Mouse (Mus musculus): ENCODE measurements around the gene Chaf1a.

The Chaf1a gene

DNA sequence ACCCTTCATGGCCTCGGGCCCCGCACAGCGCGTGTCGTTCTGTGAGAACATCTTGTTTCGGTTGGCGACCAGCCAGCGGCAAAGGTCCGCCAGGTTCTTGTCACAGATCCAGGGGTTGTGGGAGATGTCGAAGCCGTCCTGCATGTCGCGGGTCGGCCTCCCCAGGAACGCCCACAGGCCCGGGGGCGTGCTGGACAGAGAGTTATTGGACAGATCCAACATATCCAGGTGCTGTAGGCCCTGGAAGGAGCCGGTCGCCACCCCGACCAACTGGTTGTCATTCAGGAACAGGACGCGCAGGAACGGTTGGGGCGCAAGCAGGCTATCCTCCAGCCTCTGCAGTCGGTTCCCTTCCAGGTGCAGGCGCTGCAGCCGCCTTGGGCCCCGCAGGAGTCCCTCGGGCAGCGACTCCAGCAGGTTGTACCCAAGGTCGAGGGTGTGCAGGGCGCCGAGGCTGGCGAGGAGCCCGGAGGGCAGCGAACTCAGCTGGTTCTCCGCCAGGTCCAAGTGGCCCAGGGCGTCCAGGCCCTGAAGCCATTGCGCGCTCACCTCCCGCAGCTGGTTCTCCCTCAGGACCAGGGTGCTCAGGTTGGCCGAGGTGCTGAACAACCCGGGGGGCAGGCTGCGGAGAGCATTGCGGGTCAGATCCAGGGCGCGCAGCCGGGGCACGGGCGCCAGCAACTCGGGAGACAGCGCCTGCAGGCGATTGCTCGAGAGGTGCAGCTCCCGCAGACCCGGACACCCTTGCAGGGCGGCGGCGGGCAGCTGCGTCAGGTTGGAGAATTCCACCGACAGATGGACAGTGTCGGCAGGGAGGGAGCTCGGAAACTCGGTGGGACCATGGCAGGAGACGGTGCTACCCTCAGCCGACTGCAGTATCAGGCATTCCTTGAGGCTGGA, 80.0 kb downstream of the Chaf1a start:
- DNase-seq (ENCODE audit: low spot score), result no peak

DNA sequence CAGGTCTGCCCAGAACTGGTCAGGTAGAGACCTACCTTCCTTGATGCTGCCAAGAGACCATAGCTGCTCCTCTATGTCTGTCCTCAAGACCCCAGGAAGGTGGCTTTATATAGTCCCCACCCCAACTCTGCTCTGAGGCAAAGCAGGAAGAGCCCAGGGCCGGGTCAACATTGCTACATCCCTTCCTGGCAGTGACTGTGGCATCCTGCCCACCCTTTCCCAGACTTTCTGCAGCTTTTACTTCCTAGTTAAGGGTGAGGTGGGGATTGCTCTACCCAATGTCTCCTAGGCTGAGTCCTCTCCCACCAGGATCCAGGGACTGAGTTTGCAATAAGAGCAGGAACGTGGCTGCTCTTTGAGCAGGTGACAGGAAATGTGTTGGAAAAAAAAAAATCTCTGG, 81.6 kb downstream of the Chaf1a start, which contains the start of gene Lrg1:
Gene Lrg1 (minus strand): TSS at position 176 of the 400 bp plus-strand sequence.
- DNase-seq (ENCODE audit: low spot score), result no peak

All from layer of hippocampus, adult 11-12 months (tissue).